Mouse (Mus musculus): ENCODE results near the gene Syt7.

Syt7 gene

DNA sequence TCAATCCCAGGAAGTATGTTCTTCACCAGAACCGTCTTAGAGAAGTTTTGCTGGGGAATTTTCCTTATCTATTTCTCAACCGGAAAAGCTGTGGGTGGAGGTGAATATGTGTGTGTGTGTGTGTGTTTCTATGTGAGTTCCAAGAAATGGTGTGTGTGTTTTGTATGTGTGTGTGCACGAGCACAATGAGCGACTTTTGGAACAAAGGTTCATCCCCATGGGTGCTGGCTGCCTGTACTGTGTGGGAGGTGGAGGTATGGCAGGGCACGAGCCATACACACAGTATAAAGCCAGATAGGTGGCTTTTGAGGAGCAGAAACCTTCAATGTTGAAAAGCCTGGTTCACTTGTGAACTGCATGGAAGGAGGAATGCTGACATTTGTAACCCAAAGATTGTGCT, 1.2 kb upstream of the Syt7 start:
- no peak for DNase-seq (ENCODE audit: low read depth, low spot score)

GRCm38 (mm10) chr19:10389391-10390098, 655 bp downstream of the Syt7 start:
- no peak for DNase-seq (ENCODE audit: low read depth, low spot score)

DNA sequence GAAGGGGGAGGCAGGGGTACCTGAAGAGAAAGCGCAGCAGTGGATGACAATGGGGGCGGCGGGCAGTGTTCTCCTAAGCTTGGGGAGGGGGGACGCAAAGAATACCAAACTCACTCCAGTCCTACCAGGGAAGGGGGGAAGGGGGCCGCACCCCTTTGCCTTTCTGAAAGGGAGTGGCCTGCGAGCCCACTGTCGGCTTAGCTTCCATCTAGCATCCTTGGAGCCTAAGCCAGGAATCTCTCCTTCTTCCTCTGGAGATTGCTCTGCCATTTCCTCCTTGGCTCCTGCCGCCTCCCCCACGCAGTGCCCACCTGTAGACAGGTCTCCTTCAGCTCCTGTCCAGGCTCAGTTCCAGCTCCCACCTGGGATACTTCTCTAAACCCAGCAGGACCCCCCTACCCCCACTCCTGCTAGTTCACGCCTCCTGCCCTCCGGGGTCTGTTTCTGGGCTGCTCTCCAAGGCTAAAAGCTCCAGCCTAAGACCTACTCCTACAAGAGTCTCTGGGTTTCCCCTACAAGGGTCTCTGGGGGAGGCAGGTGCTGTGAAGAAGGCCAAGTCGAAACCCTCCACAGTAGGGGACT, 1.3 kb downstream of the Syt7 start:
- DNase-seq (ENCODE audit: low read depth, low spot score): no peak

- no peak for DNase-seq (ENCODE audit: low read depth, low spot score)
Observed at GRCm38 (mm10) chr19:10391028-10391427, 2.1 kb downstream of the Syt7 start.

DNA sequence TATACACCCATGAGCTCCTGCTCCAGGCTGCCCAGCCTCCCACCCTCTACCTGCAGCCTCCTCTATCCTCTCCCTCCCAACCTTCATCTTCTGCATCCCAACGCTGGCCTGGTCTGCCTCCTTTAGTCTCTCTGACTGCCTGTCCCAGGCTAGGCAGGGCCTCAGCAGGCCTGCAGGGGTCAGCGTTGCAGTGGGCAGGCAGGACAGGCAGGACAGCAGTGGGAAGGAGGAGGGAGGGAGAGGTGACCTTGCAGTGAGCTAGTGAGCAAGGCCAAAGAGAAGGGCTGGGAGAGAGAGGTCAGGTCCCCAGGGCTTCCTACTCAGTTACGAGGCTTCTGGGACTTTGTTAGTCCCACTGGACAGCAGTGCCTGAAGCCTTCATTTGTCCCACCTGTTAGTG, 3.1 kb downstream of the Syt7 start:
- no peak for DNase-seq (ENCODE audit: low read depth, low spot score)

- DNase-seq (ENCODE audit: low read depth, low spot score): no peak
Observed at GRCm38 (mm10) chr19:10393471-10393870, 4.6 kb downstream of the Syt7 start.

DNA sequence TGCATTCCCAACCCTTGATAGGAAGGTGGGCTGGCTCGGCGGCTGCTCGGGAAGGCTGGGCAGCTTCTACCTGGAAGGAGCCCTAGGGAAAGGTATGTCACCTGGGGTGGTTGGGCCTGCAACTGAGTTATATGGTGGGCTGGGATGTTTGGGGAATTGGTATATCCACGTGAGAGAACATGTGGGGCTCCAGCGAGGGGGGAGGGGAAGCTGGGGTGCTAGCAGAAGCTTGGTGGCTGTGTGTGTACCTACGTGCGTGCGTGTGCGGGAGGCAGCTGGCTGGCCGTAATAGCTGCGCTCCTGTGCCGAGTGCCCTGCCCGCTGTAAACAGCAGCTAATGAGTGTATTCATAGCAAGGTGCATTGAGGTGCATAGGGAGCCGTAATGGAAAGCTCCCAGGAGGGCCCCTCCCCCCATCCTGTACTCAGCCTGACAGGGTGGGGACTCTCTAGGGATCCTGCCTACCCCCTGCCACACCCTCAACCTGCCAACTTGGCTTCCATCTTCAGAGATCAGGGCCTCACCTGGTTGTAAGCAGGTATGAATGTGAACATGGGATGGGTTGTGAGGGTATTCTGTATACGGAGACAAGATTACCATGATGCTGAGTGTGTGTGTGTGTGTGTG, 5.1 kb downstream of the Syt7 start:
- peak; percentile 51 for DNase-seq (ENCODE audit: low read depth, low spot score)

DNA sequence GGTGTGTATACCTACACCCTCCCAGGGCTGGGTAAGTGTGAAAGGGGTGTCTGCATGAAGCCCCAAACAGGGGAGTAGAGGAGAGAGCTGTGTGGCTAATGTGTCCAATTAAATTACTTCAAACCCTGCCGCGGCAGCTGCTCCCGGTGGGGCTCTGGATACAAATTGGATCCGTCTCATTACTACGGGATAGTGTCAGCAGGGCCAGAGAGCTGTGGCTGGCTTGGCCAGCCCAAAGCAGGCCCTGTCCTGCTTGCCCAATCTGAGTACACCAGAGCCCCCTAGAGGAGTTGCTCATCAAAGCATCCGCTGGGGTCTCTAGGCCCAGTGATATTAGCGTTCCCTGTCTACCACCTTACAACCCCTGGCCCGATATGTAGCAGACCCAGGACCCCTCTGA, 6.3 kb downstream of the Syt7 start:
- no peak for DNase-seq (ENCODE audit: low read depth, low spot score)

DNA sequence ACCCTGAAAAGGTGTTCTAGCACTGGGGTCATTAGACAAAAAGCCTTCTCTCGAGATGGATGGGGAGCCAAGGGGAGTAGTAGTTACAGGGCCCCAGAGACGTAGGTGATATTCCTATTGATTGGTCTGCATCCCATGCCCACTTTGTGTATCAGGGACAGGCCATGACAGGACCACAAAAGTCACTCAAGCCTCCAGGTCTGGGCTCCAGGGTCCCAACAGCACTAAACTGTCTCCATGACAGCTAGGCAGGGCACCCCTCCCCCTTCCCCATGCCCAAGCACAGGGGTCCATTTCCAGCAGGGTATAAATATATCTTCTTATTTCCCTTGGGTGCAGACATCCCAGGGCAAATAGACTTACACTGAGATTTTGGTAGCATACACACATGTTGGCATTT, 8.1 kb downstream of the Syt7 start:
- no peak for DNase-seq (ENCODE audit: low read depth, low spot score)

- DNase-seq (ENCODE audit: low read depth, low spot score): no peak
Observed at GRCm38 (mm10) chr19:10397479-10398153, 8.7 kb downstream of the Syt7 start.

- DNase-seq (ENCODE audit: low read depth, low spot score): no peak
Observed at GRCm38 (mm10) chr19:10398296-10398695, 9.4 kb downstream of the Syt7 start.

DNA sequence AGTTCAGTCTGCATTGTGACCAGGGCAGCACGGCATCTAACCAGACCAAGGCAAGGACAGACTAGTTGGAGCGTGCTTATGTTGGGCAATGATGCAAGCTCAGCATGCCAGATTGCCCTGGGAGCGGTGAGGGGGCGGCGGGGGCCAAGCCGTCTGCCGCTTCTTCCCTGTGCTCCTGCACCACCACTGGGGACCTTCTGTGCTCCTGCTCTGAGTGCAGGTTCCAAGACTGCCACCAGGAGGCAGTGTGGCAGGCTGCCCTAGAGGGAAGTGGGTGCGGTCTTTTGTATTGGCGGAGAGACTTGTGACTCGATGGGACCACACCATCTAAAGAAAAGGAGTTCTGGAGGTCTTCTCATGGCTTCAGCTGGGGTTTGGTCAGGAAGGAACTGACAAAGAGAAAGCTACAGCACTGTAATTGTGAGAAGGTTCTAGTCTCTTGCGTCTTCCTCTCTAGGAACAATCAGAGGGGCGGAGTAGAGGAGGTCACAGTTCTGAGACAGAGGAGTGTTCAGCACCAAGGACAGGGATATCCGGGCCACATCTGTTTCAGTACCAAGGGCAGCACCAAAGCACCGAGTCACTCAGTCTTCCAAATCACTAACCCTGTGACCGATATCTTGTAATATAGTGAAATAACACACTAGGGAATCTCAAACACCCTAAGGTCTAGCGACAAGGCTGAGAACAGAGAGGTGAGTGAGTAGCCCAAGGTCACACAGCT, 14.0 kb downstream of the Syt7 start:
- DNase-seq (ENCODE audit: low read depth, low spot score): peak; percentile 86

DNA sequence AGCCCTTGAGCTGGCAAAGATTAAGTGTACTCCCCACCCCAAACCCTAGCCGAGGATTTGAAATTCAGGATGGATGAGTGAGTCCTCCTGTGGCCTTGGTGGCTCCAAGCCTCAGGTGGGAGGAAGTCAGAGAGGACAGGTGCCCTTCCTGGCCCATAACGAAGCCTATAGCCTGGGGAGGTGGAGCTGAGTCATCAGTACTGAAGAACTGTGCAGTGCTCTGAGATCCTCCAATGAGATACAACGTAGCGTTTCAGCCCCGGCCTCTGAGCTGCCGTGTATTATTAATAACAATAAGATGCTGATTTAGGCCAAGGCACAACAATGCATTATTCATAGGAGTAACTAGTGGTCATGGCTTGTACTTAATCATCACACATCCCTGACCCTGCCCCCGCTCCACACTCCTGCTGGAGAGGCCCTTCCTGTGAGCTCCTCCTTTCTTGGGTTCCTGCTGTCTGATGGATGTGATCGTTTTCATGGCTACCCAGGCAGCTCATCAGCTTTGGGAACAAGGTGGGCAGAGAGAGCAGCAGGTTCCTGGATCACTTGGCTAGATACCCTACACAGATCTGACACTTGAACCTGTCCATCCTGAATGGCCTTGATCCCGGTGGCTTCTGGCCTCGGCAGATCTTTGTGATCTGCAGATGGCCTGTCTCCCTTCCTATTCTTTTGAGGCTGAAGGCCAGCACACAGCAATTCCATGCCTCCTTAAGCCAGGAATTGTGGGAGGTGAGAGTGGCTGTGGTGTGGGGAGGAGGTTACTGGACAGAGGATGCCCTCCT, 14.9 kb downstream of the Syt7 start:
- DNase-seq (ENCODE audit: low read depth, low spot score): no peak

- DNase-seq (ENCODE audit: low read depth, low spot score): no peak
Observed at GRCm38 (mm10) chr19:10404424-10404823, 15.5 kb downstream of the Syt7 start.

DNA sequence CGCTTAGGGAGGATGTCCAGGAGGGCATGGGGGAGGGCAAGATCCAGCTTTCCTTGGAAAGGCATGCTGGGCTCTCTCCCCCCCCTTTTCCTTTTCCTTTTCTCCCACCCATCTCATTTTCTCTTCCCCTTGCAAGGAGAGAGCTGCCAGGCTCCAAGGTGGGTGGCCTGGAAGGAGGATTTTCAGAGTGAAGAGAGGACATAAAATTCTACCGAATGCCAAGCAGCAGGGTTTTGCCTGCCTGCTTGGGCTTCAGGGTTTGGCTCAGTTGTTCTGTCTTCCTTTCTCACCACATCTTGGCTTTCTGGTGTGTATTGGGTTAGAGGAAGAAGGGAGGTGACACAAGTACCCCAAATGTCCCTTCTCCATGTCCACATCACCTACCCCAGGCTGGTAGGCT, 16.0 kb downstream of the Syt7 start:
- no peak for DNase-seq (ENCODE audit: low read depth, low spot score)

- peak; percentile 81 for DNase-seq (ENCODE audit: low read depth, low spot score)
Observed at GRCm38 (mm10) chr19:10413701-10414242, 24.9 kb downstream of the Syt7 start.

DNA sequence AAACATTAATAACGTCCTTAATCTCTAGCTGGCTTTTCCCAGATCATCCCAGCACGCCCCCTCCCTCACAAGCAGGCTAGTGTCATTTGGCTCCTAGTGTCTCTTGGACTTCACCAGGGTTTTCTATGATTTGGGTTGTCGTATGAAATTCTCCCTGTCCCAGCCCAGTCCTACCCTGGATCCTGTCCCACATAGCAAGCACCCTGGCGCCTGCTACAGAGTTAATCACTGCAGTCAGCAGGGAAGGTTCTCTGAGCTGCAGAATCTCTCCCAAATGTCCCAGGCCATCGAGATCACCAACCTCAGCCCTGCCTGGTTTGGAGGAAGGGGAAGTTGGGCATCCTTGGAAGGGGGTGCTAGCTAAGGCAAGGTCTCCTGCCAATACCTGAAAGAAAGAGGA, 26.6 kb downstream of the Syt7 start:
- no peak for DNase-seq (ENCODE audit: low read depth, low spot score)

DNA sequence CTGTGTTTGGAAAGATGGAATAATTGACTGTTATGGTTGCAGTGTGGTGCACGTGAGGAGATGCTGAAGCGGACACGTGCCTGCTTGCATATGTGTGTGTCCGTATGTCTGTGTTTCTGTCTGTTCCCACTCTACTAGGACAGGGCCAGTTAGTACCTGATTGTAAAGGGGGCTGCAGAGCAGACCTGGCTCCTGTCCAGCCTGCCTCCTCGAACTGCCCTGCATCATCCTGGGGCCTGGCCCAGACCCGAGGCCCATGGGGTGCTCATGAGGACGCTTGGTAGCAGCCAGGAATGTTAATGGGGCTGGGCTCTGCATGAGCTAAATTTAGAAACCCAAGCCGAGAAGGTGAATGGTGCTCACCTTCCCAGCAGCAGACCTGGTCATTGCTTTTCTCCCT, 28.0 kb downstream of the Syt7 start:
- no peak for DNase-seq (ENCODE audit: low read depth, low spot score)

- DNase-seq (ENCODE audit: low read depth, low spot score): no peak
Observed at GRCm38 (mm10) chr19:10417436-10417835, 28.5 kb downstream of the Syt7 start.

DNA sequence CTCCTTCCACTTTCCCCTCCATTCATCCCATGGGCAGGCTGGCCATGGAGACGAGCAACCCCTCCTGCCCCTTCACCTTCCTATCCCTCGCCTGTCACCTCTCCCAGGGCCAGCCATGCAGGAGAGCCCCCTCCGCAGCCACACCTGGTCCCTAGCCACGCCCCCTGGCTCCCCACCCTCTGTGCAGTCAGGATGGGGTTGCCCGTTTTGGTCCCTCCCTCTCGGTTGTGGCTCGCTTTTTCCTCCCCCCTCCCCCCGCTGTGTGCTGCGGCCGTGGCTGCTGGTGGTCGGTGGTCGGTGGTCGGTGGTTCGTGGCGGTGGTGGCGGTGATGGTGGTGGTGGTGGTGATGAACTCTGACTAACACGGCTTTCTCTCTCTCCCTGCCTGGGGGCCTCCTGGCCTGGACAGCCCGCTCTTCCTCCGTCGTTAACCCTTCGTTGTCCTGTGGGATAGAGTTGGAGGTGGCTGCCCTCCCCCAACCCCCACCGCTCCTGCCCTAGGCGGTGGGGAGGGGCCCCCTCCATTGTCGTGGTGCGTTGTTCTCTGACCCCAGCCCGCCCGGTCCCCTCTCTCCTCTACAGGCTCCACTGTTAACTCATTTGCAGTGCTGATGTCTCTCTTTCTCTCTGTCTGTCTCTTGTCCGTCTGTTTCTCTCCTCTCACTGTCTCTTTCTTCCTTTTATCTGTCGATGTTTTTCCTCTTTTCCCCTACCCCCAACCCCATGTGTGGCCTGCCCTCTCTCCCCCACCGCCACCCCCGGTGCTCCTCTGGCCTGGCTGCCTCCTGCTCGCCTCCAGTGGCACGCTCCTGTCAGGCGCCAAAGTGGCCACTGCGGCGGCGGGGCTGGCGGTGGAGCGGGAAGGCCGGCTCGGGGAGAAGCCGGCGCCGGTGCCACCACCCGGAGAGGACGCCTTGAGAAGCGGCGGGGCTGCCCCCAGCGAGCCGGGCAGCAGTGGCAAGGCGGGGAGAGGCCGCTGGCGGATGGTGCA, 33.4 kb downstream of the Syt7 start:
- no peak for DNase-seq (ENCODE audit: low read depth, low spot score)
